ENCODE assay signal across 11 mouse cellular contexts in the genomic region with DNA sequence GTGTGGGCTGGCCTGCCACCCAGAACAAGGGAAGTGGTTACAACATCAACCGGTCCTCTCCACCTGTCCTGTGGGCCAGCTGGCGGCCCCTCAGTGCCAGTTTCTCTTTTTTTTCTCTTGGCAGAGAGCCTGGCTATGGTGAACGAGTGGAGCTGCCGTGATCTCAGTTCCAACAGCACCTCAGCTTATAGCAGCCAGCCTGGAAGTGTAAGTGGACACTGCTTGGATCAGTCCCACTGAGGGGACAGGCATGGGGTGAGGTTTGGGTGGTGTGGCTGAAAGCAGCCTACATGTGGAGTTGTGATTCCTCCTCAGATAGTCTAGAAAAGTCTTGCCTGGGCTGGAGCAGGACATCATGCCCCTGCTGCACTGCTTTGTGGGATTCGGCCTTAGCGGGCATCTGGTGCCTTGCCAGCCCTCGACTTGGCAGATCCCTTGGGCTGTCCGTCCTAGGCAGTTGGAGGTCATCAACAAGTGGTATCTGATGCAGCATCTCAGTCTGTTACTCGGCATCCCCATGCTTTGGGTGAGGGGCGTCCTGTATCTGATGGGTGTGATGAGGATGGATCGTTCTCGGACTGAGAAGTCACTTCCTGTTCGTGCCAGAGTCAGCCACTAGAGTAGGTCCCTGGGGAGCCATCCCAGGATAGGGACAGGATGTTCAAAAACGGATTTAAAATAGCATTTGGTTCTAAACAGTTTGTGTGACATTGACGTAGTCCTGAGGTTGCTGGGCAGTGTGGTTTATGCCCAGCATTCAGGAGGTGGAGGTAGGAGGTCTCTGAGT. TPM values are rescaled to one million over a fixed set of nuclear protein-coding genes. Genes with fewer than 3 reads are reported as not detected.
DNase-seq lines count a peak whose midpoint lies in the region; ATAC-seq lines count a peak whose summit lies in the region.
"Had no signal": no experiment of that assay in that cellular context is flagged by ENCODE, and none has a peak within 500 bp of the region (broad histone marks: within the 10 kb centered on the region; RNA-seq: fewer than 3 reads in every experiment).

No protein-coding gene starts in this region.

- no peaks in the 10 kb centered on the region for H3K4me1 ChIP-seq in kidney, embryonic 15.5 days
- H3K4me1 ChIP-seq in forebrain, embryonic 11.5 days (replicated peaks; ENCODE audit: control insufficient read depth, insufficient read depth, low read length) = no peaks in the 10 kb centered on the region
- H3K4me1 ChIP-seq: liver, embryonic 15.5 days had no signal

- 80% methylated on average over 15 of the region's 15 CpGs for WGBS in kidney, embryonic 15.5 days
- WGBS in forebrain, embryonic 11.5 days = 92% methylated on average over 15 of the region's 15 CpGs

- no peaks in the 10 kb centered on the region for H3K27me3 ChIP-seq in kidney, embryonic 15.5 days
- no peaks in the 10 kb centered on the region for H3K27me3 ChIP-seq in forebrain, embryonic 11.5 days (ENCODE audit: control insufficient read depth, insufficient read depth, low read length)
- H3K27me3 ChIP-seq: liver, embryonic 15.5 days had no signal

- no peaks in the 10 kb centered on the region for H3K9me3 ChIP-seq in kidney, embryonic 15.5 days (replicated peaks)
- no peaks in the 10 kb centered on the region for H3K9me3 ChIP-seq in forebrain, embryonic 11.5 days (ENCODE audit: control insufficient read depth, low read length)
- H3K9me3 ChIP-seq: liver, embryonic 15.5 days had no signal

- peaks cover 96% of the 10 kb centered on the region for H3K36me3 ChIP-seq in kidney, embryonic 15.5 days
- H3K36me3 ChIP-seq in forebrain, embryonic 11.5 days (ENCODE audit: control insufficient read depth, insufficient read depth, low read length) = no peaks in the 10 kb centered on the region; the same call in 1 of the 2 replicates

- ATAC-seq in kidney, embryonic 15.5 days (replicated peaks; ENCODE audit: low FRiP score) = no peak
- peak; percentile 37; the same call in 1 of the 2 replicates for ATAC-seq in erythroid progenitor cell, adult 5-6 weeks (replicated peaks; ENCODE audit: low FRiP score, poor library complexity, severe bottlenecking)
- ATAC-seq in forebrain, embryonic 11.5 days (replicated peaks; ENCODE audit: low FRiP score) = no peak

- no peak overlapping the region for H3K27ac ChIP-seq in kidney, embryonic 15.5 days
- no peak overlapping the region for H3K27ac ChIP-seq in forebrain, embryonic 11.5 days (ENCODE audit: low read depth, low read length)
- H3K27ac ChIP-seq: liver, embryonic 15.5 days had no signal

- no peak overlapping the region for H3K4me2 ChIP-seq in kidney, embryonic 15.5 days
- H3K4me2 ChIP-seq in forebrain, embryonic 11.5 days (ENCODE audit: low read depth, low read length, severe bottlenecking) = no peak overlapping the region
- H3K4me2 ChIP-seq: liver, embryonic 15.5 days had no signal

- DNase-seq in kidney, adult 11 months = peak; percentile 64
- DNase-seq in cerebellum, adult 11 months = peak; percentile 77
- DNase-seq in kidney, postnatal 36 days = peak; percentile 71 to 87
- DNase-seq in forebrain, embryonic 11.5 days (ENCODE audit: low spot score) = no peak
- no peak for DNase-seq in retina, postnatal 1 day
- DNase-seq in frontal cortex, postnatal 25 days (ENCODE audit: low spot score in 2 of 2) = no peak
- DNase-seq: thymus, postnatal 14 days had no signal

- H3K4me3 ChIP-seq in kidney, embryonic 15.5 days (replicated peaks) = no peak overlapping the region
- no peak overlapping the region for H3K4me3 ChIP-seq in forebrain, embryonic 11.5 days (ENCODE audit: low read depth, low read length)
- H3K4me3 ChIP-seq: liver, embryonic 15.5 days had no signal

- H3K9ac ChIP-seq in kidney, embryonic 15.5 days = no peak overlapping the region
- no peak overlapping the region for H3K9ac ChIP-seq in forebrain, embryonic 11.5 days (ENCODE audit: low read length)
- H3K9ac ChIP-seq: liver, embryonic 15.5 days had no signal

RNA-seq across cellular contexts. Expression of a gene that starts 22.7 kb away (rescaled TPM):
- polyA plus RNA-seq in kidney, embryonic 15.5 days (2015; fragmentation: Nextera tagmentation; extraction: Ambion mirVana) = 9.0 and 10.5 TPM in 2 replicates
- 28.8 and 41.9 TPM in 2 replicates for total RNA-seq in erythroid progenitor cell, adult 5-6 weeks (2015; ENCODE audit: low replicate concordance)
- total RNA-seq in erythroid progenitor cell, adult 5-6 weeks (2017; ENCODE audit: low replicate concordance) = 29.3 and 36.7 TPM in 2 replicates
- 6.5 and 7.1 TPM in 2 replicates for polyA plus RNA-seq in forebrain, embryonic 11.5 days (2014; fragmentation: Nextera tagmentation; extraction: Ambion mirVana)

RNA-seq across cellular contexts. Expression of a gene that starts 26.5 kb away (rescaled TPM):
- 33.0 and 35.0 TPM in 2 replicates for polyA plus RNA-seq in kidney, embryonic 15.5 days (2015; fragmentation: Nextera tagmentation; extraction: Ambion mirVana)
- total RNA-seq in erythroid progenitor cell, adult 5-6 weeks (2015; ENCODE audit: low replicate concordance) = 5.0 and 7.9 TPM in 2 replicates
- 2.0 and 3.5 TPM in 2 replicates for total RNA-seq in erythroid progenitor cell, adult 5-6 weeks (2017; ENCODE audit: low replicate concordance)
- 33.3 and 35.4 TPM in 2 replicates for polyA plus RNA-seq in forebrain, embryonic 11.5 days (2014; fragmentation: Nextera tagmentation; extraction: Ambion mirVana)

RNA-seq across cellular contexts. Expression of a gene that starts 29.1 kb away (rescaled TPM):
- 44.4 and 46.4 TPM in 2 replicates for polyA plus RNA-seq in kidney, embryonic 15.5 days (2015; fragmentation: Nextera tagmentation; extraction: Ambion mirVana)
- 10.5 and 13.8 TPM in 2 replicates for total RNA-seq in erythroid progenitor cell, adult 5-6 weeks (2015; ENCODE audit: low replicate concordance)
- total RNA-seq in erythroid progenitor cell, adult 5-6 weeks (2017; ENCODE audit: low replicate concordance) = 5.8 and 8.4 TPM in 2 replicates
- 51.3 and 56.3 TPM in 2 replicates for polyA plus RNA-seq in forebrain, embryonic 11.5 days (2014; fragmentation: Nextera tagmentation; extraction: Ambion mirVana)

RNA-seq across cellular contexts. Expression of a gene that starts 29.1 kb away (rescaled TPM):
- 47.0 and 53.4 TPM in 2 replicates for polyA plus RNA-seq in kidney, embryonic 15.5 days (2015; fragmentation: Nextera tagmentation; extraction: Ambion mirVana)
- 2.9 TPM in 1 of 2 replicates, not detected in the other for total RNA-seq in erythroid progenitor cell, adult 5-6 weeks (2015; ENCODE audit: low replicate concordance)
- 3.1 and 6.5 TPM in 2 replicates for total RNA-seq in erythroid progenitor cell, adult 5-6 weeks (2017; ENCODE audit: low replicate concordance)
- 63.4 and 66.7 TPM in 2 replicates for polyA plus RNA-seq in forebrain, embryonic 11.5 days (2014; fragmentation: Nextera tagmentation; extraction: Ambion mirVana)

RNA-seq across cellular contexts. Expression of a gene that starts 35.6 kb away (rescaled TPM):
- not detected in 2 replicates for polyA plus RNA-seq in kidney, embryonic 15.5 days (2015; fragmentation: Nextera tagmentation; extraction: Ambion mirVana)
- total RNA-seq in erythroid progenitor cell, adult 5-6 weeks (2015; ENCODE audit: low replicate concordance) = not detected in 2 replicates
- not detected in 2 replicates for total RNA-seq in erythroid progenitor cell, adult 5-6 weeks (2017; ENCODE audit: low replicate concordance)
- polyA plus RNA-seq in forebrain, embryonic 11.5 days (2014; fragmentation: Nextera tagmentation; extraction: Ambion mirVana) = not detected in 2 replicates
- total RNA-seq: layer of hippocampus, adult 8-10 months had no signal
- polyA plus RNA-seq: liver, embryonic 15.5 days had no signal

Comparison
In these comparisons a context has a peak if more than half of its experiments do, and no peak if none do; other contexts are left out.
1. DNase-seq: peak in kidney, adult 11 months (single experiment), cerebellum, adult 11 months (single experiment) and kidney, postnatal 36 days (2 of 2); none in forebrain, embryonic 11.5 days (single experiment), retina, postnatal 1 day (single experiment) and frontal cortex, postnatal 25 days (0 of 2).